In the genomic region with DNA sequence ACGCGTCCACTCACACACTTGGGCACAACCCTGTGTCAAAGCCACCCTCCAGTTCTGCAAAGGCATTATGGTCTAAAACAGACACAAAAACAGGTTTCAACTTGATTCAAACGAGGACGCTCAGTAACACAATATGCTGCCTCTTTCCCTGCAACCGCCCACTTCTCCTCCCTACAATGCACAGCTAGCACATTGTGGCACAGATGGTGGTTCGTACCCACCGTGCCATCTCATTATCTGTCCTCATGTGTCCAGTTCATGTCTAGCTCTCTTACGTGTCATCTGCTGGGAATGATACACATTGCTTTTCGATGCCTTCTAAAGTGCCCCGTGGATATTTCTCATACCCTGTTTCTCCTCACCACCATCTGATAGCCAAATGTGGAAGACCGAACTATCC, we compare ENCODE assay signal across 12 mouse cellular contexts.
A peak's percentile ranks its signal among the peaks of the same experiment; 100 is the strongest.
DNase-seq lines count a peak whose midpoint lies in the region; ATAC-seq lines count a peak whose summit lies in the region.
"Had no signal": no experiment of that assay in that cellular context is flagged by ENCODE, and none has a peak within 500 bp of the region (broad histone marks: within the 10 kb centered on the region; RNA-seq: fewer than 3 reads in every experiment).

No protein-coding gene starts in this region.

- DNase-seq in layer of hippocampus, adult 8-10 months (ENCODE audit: low spot score in 2 of 2) = peak; percentile 78 to 84
- DNase-seq in left cerebral cortex, adult 9 months (ENCODE audit: low spot score in 2 of 2) = peak; percentile 5 to 75
- no peak for DNase-seq in embryonic facial prominence, embryonic 10.5 days (ENCODE audit: low spot score)
- no peak for DNase-seq in testis, postnatal 14 days (ENCODE audit: low spot score)
- DNase-seq in retina, embryonic 14.5 days (ENCODE audit: low spot score) = no peak
- DNase-seq: cerebellum, adult 8-10 months had no signal

- no peaks in the 10 kb centered on the region for H3K9me3 ChIP-seq in megakaryocyte, embryonic 14.5 days
- H3K9me3 ChIP-seq in embryonic facial prominence, embryonic 10.5 days = no peaks in the 10 kb centered on the region
- H3K9me3 ChIP-seq: kidney, embryonic 15.5 days; limb, embryonic 12.5 days had no signal

- no peaks in the 10 kb centered on the region for H3K36me3 ChIP-seq in megakaryocyte, embryonic 14.5 days (replicated peaks; ENCODE audit: low read length)
- H3K36me3 ChIP-seq in embryonic facial prominence, embryonic 10.5 days (replicated peaks) = no peaks in the 10 kb centered on the region
- H3K36me3 ChIP-seq: kidney, embryonic 15.5 days; limb, embryonic 12.5 days had no signal

- peak overlapping the region; percentile 42 for H3K4me3 ChIP-seq in megakaryocyte, embryonic 14.5 days (replicated peaks)
- no peak overlapping the region for H3K4me3 ChIP-seq in embryonic facial prominence, embryonic 10.5 days
- H3K4me3 ChIP-seq: kidney, embryonic 15.5 days; limb, embryonic 12.5 days; myocyte had no signal

- ATAC-seq in megakaryocyte, adult 5-6 weeks (ENCODE audit: poor library complexity, severe bottlenecking) = no peak
- ATAC-seq: hindbrain, embryonic 16.5 days had no signal

- WGBS in embryonic facial prominence, embryonic 10.5 days = 92% methylated on average over 11 of the region's 11 CpGs

- no peak overlapping the region for H3K27ac ChIP-seq in embryonic facial prominence, embryonic 10.5 days (replicated peaks)
- H3K27ac ChIP-seq: kidney, embryonic 15.5 days; limb, embryonic 12.5 days had no signal

- peaks cover 2% of the 10 kb centered on the region for H3K27me3 ChIP-seq in megakaryocyte, embryonic 14.5 days (replicated peaks)
- H3K27me3 ChIP-seq in embryonic facial prominence, embryonic 10.5 days (replicated peaks; ENCODE audit: low read depth, poor library complexity, severe bottlenecking) = no peaks in the 10 kb centered on the region
- H3K27me3 ChIP-seq: kidney, embryonic 15.5 days; limb, embryonic 12.5 days had no signal

- no peaks in the 10 kb centered on the region for H3K4me1 ChIP-seq in megakaryocyte, embryonic 14.5 days
- peaks cover 13% of the 10 kb centered on the region for H3K4me1 ChIP-seq in embryonic facial prominence, embryonic 10.5 days
- H3K4me1 ChIP-seq: kidney, embryonic 15.5 days had no signal

Comparison
In these comparisons a context has a peak if more than half of its experiments do, and no peak if none do; other contexts are left out.
1. DNase-seq: peak in layer of hippocampus, adult 8-10 months (2 of 2) and left cerebral cortex, adult 9 months (2 of 2); none in embryonic facial prominence, embryonic 10.5 days (single experiment), testis, postnatal 14 days (single experiment) and retina, embryonic 14.5 days (single experiment).